Mouse (Mus musculus) bone marrow macrophage, adult 2 months (primary cell): Measurements from ENCODE around the gene Qprt. TPM values are rescaled to one million over a fixed set of nuclear protein-coding genes. Genes with fewer than 3 reads are reported as not detected.
A peak's percentile ranks its signal among the peaks of the same experiment; 100 is the strongest.

ENCODE experiments used
- H3K27ac ChIP-seq: 2 replicates; pipeline ENCODE4 v1.5.1; 2012; ENCODE audit warnings: low read depth, low read length; ENCODE audit not compliant: insufficient read depth
- H3K4me1 ChIP-seq: 2 replicates; pipeline ENCODE4 v1.6.1; 2012; ENCODE audit warnings: low read length; ENCODE audit not compliant: control insufficient read depth, insufficient read depth
- H3K4me3 ChIP-seq: 2 replicates; pipeline ENCODE4 v1.5.1; 2012; ENCODE audit warnings: mild to moderate bottlenecking, low read length, moderate library complexity; ENCODE audit not compliant: insufficient read depth
- CTCF ChIP-seq: IDR thresholded peaks from 2 replicates; pipeline ENCODE4 v1.5.1; 2012; ENCODE audit warnings: low read depth, mild to moderate bottlenecking, low read length, moderate library complexity
- POLR2A ChIP-seq: IDR thresholded peaks from 2 replicates; pipeline ENCODE4 v1.6.1; 2012; ENCODE audit warnings: mild to moderate bottlenecking, low read depth, low read length, borderline replicate concordance
- polyA plus RNA-seq: library from polyadenylated mRNA; stranded (reverse); fragments of >200 nt; gene quantifications from 2 replicates; pipeline ENCODE4 v1.2.4, GENCODE M21; 2012; ENCODE audit not compliant: missing spikeins, insufficient read depth, insufficient read length

The Qprt gene
- polyA plus RNA-seq, 1 experiment: not detected

GRCm38 (mm10) chr7:127112251-127112841 is 9.7 kb downstream of the Qprt start:
- TF ChIP-seq POLR2A (no peak), CTCF (no peak)
- Histone ChIP-seq H3K4me3 (no peak overlapping the region), H3K27ac (no peak overlapping the region), H3K4me1 (peaks cover 31% of the 10 kb centered on the region)

- TF ChIP-seq CTCF (peak; percentile 54), POLR2A (no peak)
- H3K27ac ChIP-seq: no peak overlapping the region
- peaks cover 29% of the 10 kb centered on the region for H3K4me1 ChIP-seq
- H3K4me3 ChIP-seq: no peak overlapping the region
Observed at GRCm38 (mm10) chr7:127111461-127111860, 10.6 kb downstream of the Qprt start.

GRCm38 (mm10) chr7:127110239-127111007 is 11.6 kb downstream of the Qprt start:
- peaks cover 21% of the 10 kb centered on the region for H3K4me1 ChIP-seq
- H3K4me3 ChIP-seq: no peak overlapping the region
- peak; percentile 83 for TF ChIP-seq CTCF
- no peak for TF ChIP-seq POLR2A
- H3K27ac ChIP-seq: no peak overlapping the region

- no peak overlapping the region for H3K27ac ChIP-seq
- H3K4me3 ChIP-seq: no peak overlapping the region
- TF ChIP-seq CTCF: no peak
- no peak for TF ChIP-seq POLR2A
- peaks cover 7% of the 10 kb centered on the region for H3K4me1 ChIP-seq
Observed at GRCm38 (mm10) chr7:127105551-127105950, 16.5 kb downstream of the Qprt start.

DNA sequence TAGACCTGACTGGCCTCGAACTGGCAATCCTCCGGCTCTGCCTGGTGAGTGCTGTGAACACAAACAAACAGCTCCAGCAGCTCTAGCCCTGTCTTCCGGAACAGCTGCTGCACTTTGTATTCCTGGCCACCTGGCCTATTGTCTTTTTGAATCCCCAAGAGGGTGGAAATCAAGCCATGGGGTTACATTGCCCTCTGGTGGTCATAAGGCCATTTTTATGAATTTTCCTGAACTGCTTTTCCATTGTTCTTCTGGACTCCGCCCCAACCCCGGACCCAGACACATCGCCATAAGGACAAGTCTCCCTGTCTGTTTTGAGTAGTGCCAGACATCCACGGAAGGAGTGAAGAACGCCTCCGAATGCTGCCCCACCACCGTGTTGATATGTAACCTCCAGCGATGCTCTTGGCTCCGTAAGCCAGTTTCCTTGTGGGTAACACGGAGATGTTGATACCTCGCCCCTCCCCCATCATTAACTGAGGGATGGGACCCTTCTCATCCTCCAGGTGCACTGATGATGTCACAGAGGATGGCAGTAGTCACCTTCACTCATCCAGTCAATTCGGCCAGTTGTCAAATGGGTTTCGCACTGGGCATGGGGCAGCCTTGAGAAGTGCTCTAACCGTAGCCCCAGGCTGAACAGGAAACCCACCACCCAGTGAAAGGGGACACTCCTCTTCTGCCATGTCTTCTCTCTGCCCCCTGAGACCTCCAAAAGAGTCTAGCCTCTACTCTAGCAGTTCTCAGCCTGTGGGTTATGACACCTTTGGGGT is 17.3 kb downstream of the Qprt start:
- TF ChIP-seq CTCF (peak; percentile 69), POLR2A (no peak)
- H3K4me3 ChIP-seq: peak overlapping the region; percentile 35
- H3K4me1 ChIP-seq: peaks cover 8% of the 10 kb centered on the region
- H3K27ac ChIP-seq: no peak overlapping the region

- Histone ChIP-seq H3K27ac (no peak overlapping the region), H3K4me3 (no peak overlapping the region), H3K4me1 (peaks cover 8% of the 10 kb centered on the region)
- TF ChIP-seq CTCF (no peak), POLR2A (no peak)
Observed at GRCm38 (mm10) chr7:127103960-127104359, 18.1 kb downstream of the Qprt start.

DNA sequence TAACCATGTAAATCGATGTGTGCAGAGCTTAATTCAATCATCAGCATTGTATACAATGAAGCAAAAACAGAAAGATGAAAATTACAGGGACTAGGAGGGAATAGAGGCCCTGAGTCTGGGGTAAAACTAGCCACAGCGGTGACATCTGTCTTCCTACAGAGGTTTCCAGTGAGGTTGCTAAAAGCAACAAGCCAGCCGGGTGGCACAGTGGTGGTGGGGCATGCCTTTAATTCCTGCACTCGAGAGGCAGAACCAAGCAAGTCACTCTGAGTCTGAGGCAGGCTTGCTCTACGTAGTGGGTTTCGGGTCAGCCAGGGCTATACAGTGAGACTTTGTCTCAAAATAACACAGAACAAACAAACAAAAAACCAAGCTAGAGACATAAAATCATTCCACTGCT is 19.9 kb downstream of the Qprt start:
- Histone ChIP-seq H3K4me1 (0 out of 2 replicates have a peak, but pooled peaks cover 4% of the 10 kb centered on the region), H3K4me3 (no peak overlapping the region), H3K27ac (no peak overlapping the region)
- TF ChIP-seq CTCF: no peak

- Histone ChIP-seq H3K4me3 (no peak overlapping the region), H3K4me1 (0 out of 2 replicates have a peak, but pooled peaks cover 4% of the 10 kb centered on the region), H3K27ac (no peak overlapping the region)
- TF ChIP-seq POLR2A (no peak), CTCF (no peak)
Observed at GRCm38 (mm10) chr7:127101451-127102016, 20.5 kb downstream of the Qprt start.

GRCm38 (mm10) chr7:127099528-127099927 is 22.5 kb downstream of the Qprt start:
- Histone ChIP-seq H3K4me1 (0 out of 2 replicates have a peak, but pooled peaks cover 4% of the 10 kb centered on the region), H3K27ac (no peak overlapping the region), H3K4me3 (no peak overlapping the region)
- no peak for TF ChIP-seq POLR2A
- no peak for TF ChIP-seq CTCF
